Mouse (Mus musculus) CH12.LX (cell line): ENCODE data around the gene Hspb9. TPM values are rescaled to one million over a fixed set of nuclear protein-coding genes. Genes with fewer than 3 reads are reported as not detected.

ENCODE experiments used
- DNase-seq: peaks from one replicate; pipeline ENCODE4 v3.0.0-alpha.2; 2013; ENCODE audit errors: extremely low read depth
- H3K27ac ChIP-seq: 2 replicates; pipeline ENCODE4 v1.5.1; 2012; ENCODE audit warnings: low read depth, mild to moderate bottlenecking, control low read depth, moderate library complexity; ENCODE audit not compliant: insufficient read depth
- H3K27me3 ChIP-seq: replicated peaks from 2 replicates; pipeline ENCODE3; 2012; ENCODE audit warnings: inconsistent platforms
- H3K36me3 ChIP-seq, 2 experiments: replicated peaks in 1 of 2; 2 replicates each; pipeline versions ENCODE3 to v1.6.1; 2012; ENCODE audit warnings: inconsistent platforms in 1 of 2, low read length in 1 of 2, mild to moderate bottlenecking in 1 of 2, mixed read lengths in 1 of 2, moderate library complexity in 1 of 2; ENCODE audit not compliant: control insufficient read depth in 1 of 2, insufficient read depth in 1 of 2
- H3K4me1 ChIP-seq, 2 experiments: 2 replicates each; pipeline ENCODE4 v1.6.1; 2012; ENCODE audit warnings: inconsistent platforms in 1 of 2, moderate library complexity in 1 of 2; ENCODE audit not compliant: insufficient read depth in 2 of 2, control insufficient read depth in 1 of 2
- H3K4me2 ChIP-seq: 2 replicates; pipeline ENCODE4 v1.6.1; 2012; ENCODE audit warnings: low read depth, mild to moderate bottlenecking, control low read depth; ENCODE audit not compliant: poor library complexity, insufficient read depth, severe bottlenecking
- H3K4me3 ChIP-seq, 3 experiments: fragments of 150-350 bp in 1 of 3; sonication (generic) in 1 of 3; replicated peaks in 1 of 3; 2 replicates each; pipeline versions ENCODE3 to v1.5.1; 2011 to 2012; ENCODE audit warnings: low read depth in 2 of 3, low read length in 2 of 3, mild to moderate bottlenecking in 2 of 3, moderate library complexity in 2 of 3, control low read depth in 1 of 3, improper control_type of control experiment in 1 of 3, inconsistent platforms in 1 of 3, mixed read lengths in 1 of 3; ENCODE audit not compliant: poor library complexity in 1 of 3
- H3K79me2 ChIP-seq: replicated peaks from 2 replicates; pipeline ENCODE4 v1.6.1; 2012; ENCODE audit warnings: mild to moderate bottlenecking, moderate library complexity; ENCODE audit not compliant: control insufficient read depth, poor library complexity, insufficient read depth, severe bottlenecking; ENCODE audit errors: extremely low read depth
- H3K9ac ChIP-seq: 2 replicates; pipeline ENCODE4 v1.6.1; 2012; ENCODE audit warnings: low read depth, mild to moderate bottlenecking, control low read depth, moderate library complexity; ENCODE audit not compliant: insufficient read depth
- H3K9me3 ChIP-seq: replicated peaks from 2 replicates; pipeline ENCODE3; 2012; ENCODE audit warnings: low read length, inconsistent platforms, mixed read lengths
- CHD2 ChIP-seq: IDR thresholded peaks from 2 replicates; pipeline ENCODE4 v1.6.1; 2011; ENCODE audit warnings: low read length, improper control_type of control experiment
- CTCF ChIP-seq, 2 experiments: IDR thresholded peaks in 1 of 2; conservative IDR thresholded peaks in 1 of 2; 2 replicates each; pipeline ENCODE4 v1.5.1; 2011 to 2012; ENCODE audit warnings: low read depth in 2 of 2, low read length in 2 of 2, improper control_type of control experiment in 1 of 2, inconsistent platforms in 1 of 2, mild to moderate bottlenecking in 1 of 2, moderate library complexity in 1 of 2
- ELF1 ChIP-seq: IDR thresholded peaks from 2 replicates; pipeline ENCODE4 v1.6.1; 2014; ENCODE audit warnings: low read depth, mild to moderate bottlenecking, inconsistent platforms, low read length, improper control_type of control experiment
- EP300 ChIP-seq: IDR thresholded peaks from 2 replicates; pipeline ENCODE4 v1.6.1; 2011; ENCODE audit warnings: low read length, improper control_type of control experiment
- JUND ChIP-seq: conservative IDR thresholded peaks from 2 replicates; pipeline ENCODE4 v1.6.1; 2011; ENCODE audit warnings: low read depth, low read length, improper control_type of control experiment
- MAX ChIP-seq: IDR thresholded peaks from 2 replicates; pipeline ENCODE4 v1.6.1; 2011; ENCODE audit warnings: low read length, improper control_type of control experiment
- MAZ ChIP-seq: IDR thresholded peaks from 2 replicates; pipeline ENCODE4 v1.6.1; 2012; ENCODE audit warnings: low read depth, mild to moderate bottlenecking, inconsistent platforms, low read length, improper control_type of control experiment, moderate library complexity
- MXI1 ChIP-seq: IDR thresholded peaks from 2 replicates; pipeline ENCODE4 v1.6.1; 2011; ENCODE audit warnings: mild to moderate bottlenecking, low read depth, low read length, improper control_type of control experiment
- MYC ChIP-seq: IDR thresholded peaks from 2 replicates; pipeline ENCODE4 v1.6.1; 2011; ENCODE audit warnings: low read depth, mild to moderate bottlenecking, improper control_type of control experiment, low read length
- NRF1 ChIP-seq: IDR thresholded peaks from 2 replicates; pipeline ENCODE4 v1.6.1; 2014; ENCODE audit warnings: low read depth, mild to moderate bottlenecking, inconsistent platforms, low read length, improper control_type of control experiment, moderate library complexity
- POLR2A ChIP-seq: IDR thresholded peaks from 2 replicates; pipeline ENCODE4 v1.6.1; 2011; ENCODE audit warnings: low read depth, mild to moderate bottlenecking, improper control_type of control experiment, low read length
- RCOR1 ChIP-seq: conservative IDR thresholded peaks from 2 replicates; pipeline ENCODE4 v1.6.1; 2012; ENCODE audit warnings: low read depth, mild to moderate bottlenecking, inconsistent platforms, low read length, improper control_type of control experiment
- TCF12 ChIP-seq: IDR thresholded peaks from 2 replicates; pipeline ENCODE4 v1.6.1; 2014; ENCODE audit warnings: low read depth, mild to moderate bottlenecking, inconsistent platforms, low read length, improper control_type of control experiment
- UBTF ChIP-seq: IDR thresholded peaks from 2 replicates; pipeline ENCODE4 v1.6.1; 2012; ENCODE audit warnings: low read depth, mild to moderate bottlenecking, inconsistent platforms, low read length, improper control_type of control experiment, moderate library complexity
- ZC3H11A ChIP-seq: IDR thresholded peaks from 2 replicates; pipeline ENCODE4 v1.6.1; 2012; ENCODE audit warnings: low read depth, mild to moderate bottlenecking, inconsistent platforms, low read length, improper control_type of control experiment
- ZMIZ1 ChIP-seq: IDR thresholded peaks from 2 replicates; pipeline ENCODE4 v1.6.1; 2012; ENCODE audit warnings: low read depth, mild to moderate bottlenecking, inconsistent platforms, low read length, improper control_type of control experiment
- ZNF384 ChIP-seq: IDR thresholded peaks from 2 replicates; pipeline ENCODE4 v1.6.1; 2012; ENCODE audit warnings: low read depth, low read length, improper control_type of control experiment, inconsistent platforms
- dilution Hi-C: fragments of 300-500 bp; cut with MboI; formaldehyde crosslinking; loops from 2 replicates; pipeline ENCODE4 v1.14.3; 2020; ENCODE audit warnings: low sequenced_read_pairs; ENCODE audit not compliant: extremely low pct_unique_long_range_greater_than_20kb, extremely low pct_ligation_motif_present
- in situ Hi-C: fragments of 300-500 bp; cut with MboI; formaldehyde crosslinking; loops from 3 replicates; pipeline ENCODE4 v1.14.3; 2019; ENCODE audit warnings: low sequenced_read_pairs, low pct_ligation_motif_present, low pct_unique_long_range_greater_than_20kb, mixed read lengths
- polyA plus RNA-seq: library from polyadenylated mRNA; unstranded; fragments of >175 nt; gene quantifications from 2 replicates; pipeline ENCODE4 v1.2.1, GENCODE M21; 2012; ENCODE audit warnings: low read depth; ENCODE audit not compliant: insufficient read length
- total RNA-seq, 2 experiments: library from RNA; depleted of rRNA; stranded (reverse); fragments of 300-350 nt in 1 of 2; fragments of >200 nt in 1 of 2; gene quantifications; 2 replicates each; pipeline ENCODE4 v1.2.3; 2012 to 2014

Hspb9 gene
- total and polyA plus RNA-seq, 3 experiments = 0.54 TPM; not detected in 2

DNA sequence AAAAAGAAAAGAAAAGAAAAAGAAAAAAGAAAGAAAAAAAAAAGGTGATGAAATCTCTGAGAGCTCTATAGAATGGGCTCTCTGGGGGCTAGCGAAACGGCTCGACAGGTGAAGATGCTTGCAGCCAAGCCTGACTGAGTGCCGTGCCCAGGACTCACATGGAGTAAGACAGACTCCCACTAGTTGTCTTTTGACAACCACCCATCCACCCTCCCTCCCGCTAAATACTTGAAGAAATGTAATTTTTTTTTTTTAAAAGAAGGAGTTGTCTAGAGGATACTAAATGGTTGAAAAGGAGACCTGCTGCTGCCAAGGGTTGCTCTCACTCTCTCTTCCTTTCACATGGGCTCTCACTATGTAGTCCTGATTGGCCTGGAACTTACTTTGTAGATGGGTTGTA is 25.1 kb downstream of the Hspb9 start:
- no peaks in the 10 kb centered on the region for H3K9me3 ChIP-seq
- peaks cover 0 to 37% of the 10 kb centered on the region in 2 experiments for H3K36me3 ChIP-seq
- H3K4me2 ChIP-seq = peak overlapping the region; percentile 12
- DNase-seq = no peak
- H3K4me3 ChIP-seq = peak overlapping the region in 2 of 3 experiments; percentile 51 to 75
- no peaks in the 10 kb centered on the region for H3K27me3 ChIP-seq
- in situ Hi-C loops (no loop called here), dilution Hi-C loops (no loop called here)
- H3K9ac ChIP-seq = peak overlapping the region; percentile 50
- H3K79me2 ChIP-seq = peaks cover 41% of the 10 kb centered on the region
- H3K27ac ChIP-seq = no peak overlapping the region
- H3K4me1 ChIP-seq = peaks cover 5 to 28% of the 10 kb centered on the region in 2 experiments
- TF ChIP-seq UBTF (no peak), ZNF384 (peak; percentile 26; the same call in 1 of the 2 replicates)
- TF ChIP-seq, all 38 proteins: peak for 1

DNA sequence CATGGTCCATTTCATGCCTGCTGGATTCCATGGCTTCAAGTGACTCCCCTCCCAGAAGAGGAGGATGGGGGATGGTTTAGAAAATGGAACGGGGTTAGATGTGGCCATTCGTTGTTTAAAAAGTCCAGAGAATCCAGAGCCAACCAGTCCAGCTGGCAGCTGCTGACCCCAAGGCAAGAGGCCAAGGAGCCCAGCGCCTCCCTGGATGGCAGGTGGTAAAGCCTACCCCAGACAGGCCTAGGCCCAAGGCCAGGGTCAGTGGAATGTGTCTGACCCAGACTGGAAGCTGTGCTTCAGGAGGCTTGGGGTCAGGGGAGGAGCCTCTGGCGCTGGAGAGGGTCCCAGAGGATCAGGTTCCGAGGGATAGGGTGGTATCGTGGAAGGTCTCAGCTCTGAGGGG is 27.7 kb downstream of the Hspb9 start:
- DNase-seq = no peak
- Histone ChIP-seq H3K4me2 (no peak overlapping the region), H3K36me3 (peaks cover 6 to 52% of the 10 kb centered on the region in 2 experiments), H3K27me3 (no peaks in the 10 kb centered on the region), H3K4me1 (peaks cover 3 to 17% of the 10 kb centered on the region in 2 experiments; a peak in 3 of 4 replicates), H3K27ac (no peak overlapping the region), H3K9ac (no peak overlapping the region), H3K79me2 (peaks cover 16% of the 10 kb centered on the region), H3K4me3 (no peak overlapping the region), H3K9me3 (no peaks in the 10 kb centered on the region)
- dilution Hi-C loops = no loop called here
- TF ChIP-seq MXI1 (no peak), ZC3H11A (no peak), NRF1 (no peak), MAX (no peak), POLR2A (no peak), TCF12 (no peak), EP300 (no peak), CHD2 (no peak), JUND (no peak), MAZ (no peak), RCOR1 (no peak), UBTF (no peak), ZMIZ1 (no peak), CTCF (conservative IDR thresholded peaks at IDR 0.05 in 1 of 2, IDR thresholded peaks at IDR 0.05 in 1 of 2; ENCODE audit: low read depth in 2 of 2, low read length in 2 of 2) (no peak), MYC (no peak), ELF1 (no peak)
- in situ Hi-C loops = no loop called here
